Mouse (Mus musculus): Measurements from ENCODE around the gene Fndc5.

DNA sequence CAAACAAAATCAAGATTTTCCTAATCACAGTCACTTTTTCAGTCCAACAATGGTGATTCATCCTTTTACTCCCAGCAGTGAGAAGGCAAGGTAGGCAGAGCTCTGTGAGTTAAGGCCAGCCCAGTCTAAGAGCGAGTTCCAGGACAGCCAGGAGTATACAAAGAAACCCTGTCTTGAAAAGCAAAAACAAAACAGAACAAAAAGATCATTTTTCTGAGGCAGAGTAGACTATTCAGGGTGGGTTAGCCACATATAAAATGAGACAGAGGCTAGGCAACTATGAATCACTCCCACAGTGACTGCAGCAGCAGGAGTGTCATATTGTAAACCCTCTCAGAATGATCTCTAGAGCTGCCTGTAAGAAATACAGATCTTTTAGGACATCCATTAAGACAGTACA lies 12.5 kb downstream of the Fndc5 start:
- TF ChIP-seq CTCF (IDR thresholded peaks at IDR 0.05; ENCODE audit: low read depth, low read length) (no peak), POLR2A (IDR thresholded peaks at IDR 0.05; ENCODE audit: extremely low read depth, insufficient read depth, low read length) (no peak)

Data from liver, adult 2 months (tissue).